Mouse (Mus musculus): Measurements from ENCODE around the gene 2510039O18Rik.

DNA sequence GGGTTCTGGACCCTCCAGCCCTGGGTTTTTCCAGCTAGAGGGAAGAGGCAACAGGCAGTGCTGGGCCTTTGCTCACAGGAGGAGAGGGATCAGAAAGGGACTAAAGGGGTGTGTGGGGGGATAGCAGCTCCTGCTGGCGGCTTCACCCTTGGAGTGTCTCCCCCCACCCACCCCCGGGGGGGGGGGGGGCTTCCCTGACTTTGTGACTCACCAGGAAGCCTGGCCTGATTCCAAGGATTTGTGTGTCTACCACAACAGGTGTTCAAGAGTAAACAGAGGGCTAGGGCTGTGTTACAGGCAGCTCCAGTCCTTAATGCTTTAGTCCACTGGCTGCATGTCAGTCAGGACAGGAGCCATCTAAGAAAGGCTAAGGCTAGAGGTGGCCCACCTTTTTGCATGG is 6.8 kb downstream of the 2510039O18Rik start:
- TF ChIP-seq CTCF (IDR thresholded peaks at IDR 0.05; ENCODE audit: low read depth): no peak
- TF ChIP-seq EP300 (optimal IDR thresholded peaks at IDR 0.05): no peak
